Mouse (Mus musculus) midbrain, embryonic 14.5 days (tissue): ENCODE data around the gene BC030870. TPM values are rescaled to one million over a fixed set of nuclear protein-coding genes. Genes with fewer than 3 reads are reported as not detected.
A peak's percentile ranks its signal among the peaks of the same experiment; 100 is the strongest.

ENCODE experiments used
- ATAC-seq: fragments of 200-750 bp; cut with Nextera tagmentation; 2 replicates; pipeline ENCODE4 v1.8.0; 2017; ENCODE audit warnings: moderate number of reproducible peaks, moderate library complexity; ENCODE audit not compliant: low FRiP score, low TSS enrichment
- DNase-seq: peaks from one replicate; pipeline ENCODE4 v3.0.0-alpha.2; 2015
- H3K27ac ChIP-seq: fragments of 300-500 bp; sonication (generic); replicated peaks from 2 replicates; pipeline ENCODE4 v1.5.1; 2014; ENCODE audit warnings: mild to moderate bottlenecking, low read depth, low read length, moderate library complexity
- H3K27me3 ChIP-seq: fragments of 300-500 bp; sonication (generic); 2 replicates; pipeline ENCODE4 v1.6.1; 2014; ENCODE audit warnings: low read length, control low read depth, mixed read lengths; ENCODE audit not compliant: control insufficient read depth, insufficient read depth
- H3K36me3 ChIP-seq: fragments of 300-500 bp; sonication (generic); 2 replicates; pipeline ENCODE4 v1.6.1; 2014; ENCODE audit warnings: low read length, control low read depth; ENCODE audit not compliant: control insufficient read depth, insufficient read depth
- H3K4me1 ChIP-seq: fragments of 300-500 bp; sonication (generic); 2 replicates; pipeline ENCODE4 v1.6.1; 2014; ENCODE audit warnings: mild to moderate bottlenecking, antibody characterized with exemption, low read length, control low read depth; ENCODE audit not compliant: control insufficient read depth, insufficient read depth
- H3K4me2 ChIP-seq: fragments of 300-500 bp; sonication (generic); 2 replicates; pipeline ENCODE4 v1.6.1; 2014; ENCODE audit warnings: mild to moderate bottlenecking, low read length, moderate library complexity
- H3K4me3 ChIP-seq: fragments of 300-500 bp; sonication (generic); replicated peaks from 2 replicates; pipeline ENCODE4 v1.5.1; 2014; ENCODE audit warnings: low read depth, low read length
- H3K9ac ChIP-seq: fragments of 300-500 bp; sonication (generic); replicated peaks from 2 replicates; pipeline ENCODE4 v1.6.1; 2014; ENCODE audit warnings: mild to moderate bottlenecking, low read length, moderate library complexity
- H3K9me3 ChIP-seq: fragments of 300-500 bp; sonication (generic); 2 replicates; pipeline ENCODE4 v1.6.1; 2016; ENCODE audit warnings: low read length, control low read depth, mixed read lengths; ENCODE audit not compliant: control insufficient read depth
- WGBS: fragments of 180-500 bp; shearing (Covaris S2); extraction: QIAGEN DNeasy Blood & Tissue Kit; methylation state at CpG from one replicate; pipeline ENCODE4 v1.1.7; 2014; 5-methylcytosine and 5-hydroxymethylcytosine counted together
- microRNA-seq: library from miRNA; unstranded; fragments of <30 nt; microRNA quantifications from one replicate; pipeline ENCODE4, GENCODE M21; 2016
- polyA plus RNA-seq: library from polyadenylated mRNA; unstranded; fragments of >200 nt; fragmentation: Nextera tagmentation; extraction: Ambion mirVana; gene quantifications from 2 replicates; pipeline ENCODE4 v1.2.1, GENCODE M21; 2014

BC030870 gene
- polyA plus RNA-seq, 1 experiment from 2014 or later, result not detected

GRCm38 (mm10) chr8:65046565-65046964 is 82.8 kb downstream of the BC030870 start:
- no peak overlapping the region for H3K27ac ChIP-seq
- no peaks in the 10 kb centered on the region for H3K36me3 ChIP-seq
- ATAC-seq (no peak), DNase-seq (no peak)
- H3K9me3 ChIP-seq, result no peaks in the 10 kb centered on the region
- H3K4me3 ChIP-seq, result no peak overlapping the region
- no peak overlapping the region for H3K4me2 ChIP-seq
- H3K27me3 ChIP-seq, result no peaks in the 10 kb centered on the region
- no peak overlapping the region for H3K9ac ChIP-seq
- H3K4me1 ChIP-seq, result no peaks in the 10 kb centered on the region
- WGBS, result 44% methylated on average over 5 of the region's 5 CpGs

- H3K9me3 ChIP-seq, result no peaks in the 10 kb centered on the region
- no peak within 1 kb of the TSS for H3K27ac ChIP-seq
- peak; percentile 65 for DNase-seq
- H3K4me3 ChIP-seq, result peak within 1 kb of the TSS; percentile 29
- H3K9ac ChIP-seq, result peak within 1 kb of the TSS; percentile 45; the same call in 1 of the 2 replicates
- no peaks in the 10 kb centered on the region for H3K27me3 ChIP-seq
- H3K4me1 ChIP-seq, result peaks cover 12% of the 10 kb centered on the region; the same call in 1 of the 2 replicates
- 1% methylated on average over 8 of the region's 8 CpGs for WGBS
- H3K36me3 ChIP-seq, result no peaks in the 10 kb centered on the region
- peak; percentile 47; the same call in 1 of the 2 replicates for ATAC-seq
- H3K4me2 ChIP-seq, result peak within 1 kb of the TSS; percentile 59
These were observed 92.2 kb downstream of the BC030870 start, which contains the start of gene Apela for GRCm38 (mm10) chr8:65037117-65037533. Gene Apela (minus strand): TSS chr8:65037336.

Small RNA genes within 50 kb of the gene (microRNA-seq; reads per million reads assigned to microRNA genes)
- not detected for gene Gm24333

Other genes starting within 250 kb of the BC030870 start
- 28.2 and 32.7 TPM in 2 replicates for gene Tmem192, start 182.4 kb downstream of the BC030870 start, polyA plus RNA-seq
- gene Trim75, start 141.7 kb downstream of the BC030870 start, polyA plus RNA-seq, result 0.08 and 0.18 TPM in 2 replicates
- not detected in 2 replicates for gene Trim61, start 111.0 kb downstream of the BC030870 start, polyA plus RNA-seq
- gene Trim60, start 111.0 kb downstream of the BC030870 start, polyA plus RNA-seq, result not detected in 2 replicates
- gene Apela, start 92.2 kb downstream of the BC030870 start, polyA plus RNA-seq, result 0.93 and 1.1 TPM in 2 replicates
- gene Gm10663, start 54.5 kb downstream of the BC030870 start, polyA plus RNA-seq, result not detected in 2 replicates